Comparison of ENCODE assay signal across 11 mouse cellular contexts in genomic region chr14:104867540-104867939, GRCm38 (mm10).
"Had no signal": no experiment of that assay in that cellular context is flagged by ENCODE, and none has a peak within 500 bp of the region (broad histone marks: within the 10 kb centered on the region; RNA-seq: fewer than 3 reads in every experiment).

No protein-coding gene starts in this region.

- H3K4me1 ChIP-seq: limb, embryonic 10.5 days; liver, embryonic 13.5 days had no signal

- H3K4me3 ChIP-seq: layer of hippocampus, adult 2 months; left cerebral cortex, adult 2 months; limb, embryonic 10.5 days; liver, embryonic 13.5 days; midbrain, embryonic 13.5 days had no signal

- ATAC-seq: intestine, postnatal 0 days; liver, postnatal 0 days; midbrain, embryonic 13.5 days had no signal

- DNase-seq: kidney, adult 8-10 months; kidney, postnatal 4 days; liver, embryonic 13.5 days; liver, postnatal 0 days; right cerebral cortex, postnatal 14 days; thymus, postnatal 36 days had no signal
